Mouse (Mus musculus): ENCODE measurements around the gene Nlrp4e. TPM values are rescaled to one million over a fixed set of nuclear protein-coding genes. Genes with fewer than 3 reads are reported as not detected.
"Not testable (repeated sequence)": the region's sequence is repeated elsewhere in the genome, so short reads cannot be mapped to it uniquely, and the experiment has no call there.

The Nlrp4e gene
- total RNA-seq (2017) = not detected in 2 replicates

DNA sequence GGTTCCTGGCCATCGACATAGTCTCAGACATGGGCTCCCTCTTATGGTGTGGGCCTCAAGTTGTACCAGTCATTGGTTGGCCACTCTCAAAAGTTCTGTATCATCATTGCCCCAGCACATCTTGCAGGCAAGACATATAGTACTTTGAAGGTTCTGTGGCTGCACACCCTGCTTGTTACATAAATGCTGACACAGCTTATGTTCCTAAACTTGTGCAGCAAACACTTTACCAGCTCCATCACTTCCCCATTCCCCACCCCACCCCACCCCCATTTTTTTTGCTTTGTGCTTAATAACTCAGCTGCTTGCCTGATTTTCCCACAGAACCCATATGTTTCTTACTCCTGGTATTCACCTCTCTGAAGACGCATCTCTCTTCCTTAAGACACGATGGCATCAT, at the start of gene Nlrp4e:
Gene Nlrp4e, plus strand, starts transcription at position 301 of the 400 bp plus-strand sequence.
- not testable (repeated sequence) for ATAC-seq (replicated peaks; ENCODE audit: low read depth, poor library complexity, severe bottlenecking)

DNA sequence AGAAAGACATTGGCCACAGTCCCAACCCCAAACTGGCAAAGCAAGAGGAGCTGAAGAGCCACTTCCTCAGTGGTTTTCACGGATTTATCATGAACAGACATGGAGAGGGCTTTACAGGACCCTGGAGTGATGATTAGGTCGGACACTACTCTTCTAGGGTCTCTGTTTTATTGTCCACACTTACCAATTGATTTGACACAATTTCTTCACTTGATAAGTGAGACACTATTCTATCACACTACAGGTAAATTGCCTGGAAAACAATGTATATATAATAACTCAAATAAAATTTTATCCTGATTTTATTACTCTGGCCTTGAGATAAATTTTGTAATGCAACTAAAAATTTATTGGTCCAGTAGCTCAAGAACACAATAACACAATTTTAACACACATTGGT, 49.4 kb upstream of the Nlrp4e start, which contains the start of gene Vmn1r166:
Gene Vmn1r166, minus strand, starts transcription at position 101 of the 400 bp plus-strand sequence.
- ATAC-seq (replicated peaks; ENCODE audit: low read depth, poor library complexity, severe bottlenecking) = not testable (repeated sequence)

DNA sequence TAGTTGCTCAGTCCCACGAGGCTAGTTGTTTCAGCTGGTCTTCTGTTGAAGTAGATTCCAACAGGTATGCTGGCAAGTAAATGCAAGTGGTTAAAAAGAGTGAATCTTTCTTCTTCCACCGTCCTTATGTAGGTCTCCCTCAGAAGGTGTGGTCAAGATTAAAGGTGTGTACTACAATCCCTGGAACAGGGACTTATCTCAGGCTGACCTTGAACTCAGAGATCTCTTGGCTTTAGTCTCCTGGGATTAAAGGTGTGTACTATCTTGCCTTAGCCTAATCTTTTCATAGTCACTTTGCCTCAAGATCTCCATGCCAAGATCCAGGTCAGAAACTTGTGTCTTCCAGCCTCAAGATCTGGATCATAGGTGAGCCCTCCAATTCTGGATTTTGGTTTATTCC, 22.2 kb upstream of the Nlrp4e start, which contains the start of gene Gm6902:
Gene Gm6902, minus strand, starts transcription at position 101 of the 400 bp plus-strand sequence.
- ATAC-seq (replicated peaks; ENCODE audit: low read depth, poor library complexity, severe bottlenecking) = not testable (repeated sequence)

DNA sequence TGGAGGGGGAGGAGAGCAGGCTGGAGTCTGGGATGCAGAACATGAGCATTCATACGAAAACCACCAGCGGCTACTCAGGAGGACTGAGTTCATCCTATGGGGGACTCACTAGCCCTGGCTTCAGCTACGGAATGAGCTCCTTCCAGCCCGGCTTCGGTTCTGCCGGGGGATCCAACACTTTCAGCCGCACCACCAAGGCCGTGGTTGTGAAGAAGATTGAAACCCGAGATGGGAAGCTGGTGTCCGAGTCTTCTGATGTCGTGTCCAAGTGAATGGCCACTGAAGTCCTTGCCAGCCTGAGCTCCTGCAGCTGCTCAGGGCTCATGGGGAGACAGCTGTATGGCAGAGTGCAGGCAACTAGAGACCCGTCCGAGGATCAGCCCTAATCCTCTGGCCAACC, 57.3 kb downstream of the Nlrp4e start:
- ATAC-seq (replicated peaks; ENCODE audit: low read depth, poor library complexity, severe bottlenecking) = not testable (repeated sequence)

DNA sequence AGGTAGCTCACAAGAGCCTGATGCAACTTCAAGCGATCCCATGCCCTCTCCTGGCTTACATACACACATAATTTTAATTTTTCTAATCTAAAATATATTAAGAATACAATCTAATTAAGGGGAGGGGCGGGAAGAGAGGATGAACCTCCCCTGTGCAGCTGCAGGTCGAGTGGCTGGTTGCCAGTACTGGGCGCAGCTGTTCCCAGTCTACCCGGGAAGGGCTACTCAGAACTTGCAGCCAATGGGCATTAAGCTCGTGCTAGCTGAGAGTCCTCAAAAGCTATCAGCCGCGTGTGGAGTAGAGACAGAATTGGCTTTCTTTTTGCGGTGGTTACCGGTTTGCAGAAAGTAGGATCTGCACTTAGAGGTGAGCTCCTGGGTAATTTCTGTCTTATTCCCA, 84.6 kb downstream of the Nlrp4e start, which contains the start of gene Nlrp5:
Gene Nlrp5, plus strand, starts transcription at position 301 of the 400 bp plus-strand sequence.
- ATAC-seq (replicated peaks; ENCODE audit: low read depth, poor library complexity, severe bottlenecking) = no peak

Other genes with a start within 250 kb of the Nlrp4e start
- not detected in 2 replicates for gene Vmn1r163, start 245.7 kb upstream of the Nlrp4e start, total RNA-seq (2017)
- not detected in 2 replicates for gene Gm8720, start 233.7 kb upstream of the Nlrp4e start, total RNA-seq (2017)
- not detected in 2 replicates for gene Gm10662, start 156.7 kb upstream of the Nlrp4e start, total RNA-seq (2017)
- gene Vmn1r165, start 83.9 kb upstream of the Nlrp4e start, total RNA-seq (2017) = not detected in 2 replicates
- gene Vmn1r166, start 49.5 kb upstream of the Nlrp4e start, total RNA-seq (2017) = not detected in 2 replicates
- not detected in 2 replicates for gene Gm6902, start 22.3 kb upstream of the Nlrp4e start, total RNA-seq (2017)
- not detected in 2 replicates for gene Nlrp5, start 84.7 kb downstream of the Nlrp4e start, total RNA-seq (2017)
- gene Vmn1r167, start 206.0 kb downstream of the Nlrp4e start, total RNA-seq (2017) = not detected in 2 replicates
- not detected in 2 replicates for gene Vmn1r168, start 238.5 kb downstream of the Nlrp4e start, total RNA-seq (2017)

Data from common myeloid progenitor, adult 5-6 weeks (primary cell).